Mouse (Mus musculus) leukemia stem cell, adult 10-12 weeks (primary cell): ENCODE data around the gene Lyar. TPM values are rescaled to one million over a fixed set of nuclear protein-coding genes. Genes with fewer than 3 reads are reported as not detected.

Source experiments
- polyA plus RNA-seq: library from polyadenylated mRNA; stranded (reverse); fragments of >175 nt; gene quantifications from 2 replicates; pipeline ENCODE4 v1.2.3, GENCODE M21; 2012; ENCODE audit warnings: low replicate concordance

Gene Lyar
- polyA plus RNA-seq = 89.7 and 120 TPM in 2 replicates

GRCm38 (mm10) chr5:38220328-38220912, at the start of gene Lyar, which contains the start of gene Zbtb49:
Gene Lyar (plus strand): TSS chr5:38220470.
Gene Zbtb49 (minus strand): TSS chr5:38220457.

GRCm38 (mm10) chr5:38260107-38260682, 39.9 kb downstream of the Lyar start, which contains the start of gene Tmem128:
Gene Tmem128 (plus strand): TSS chr5:38260185.

GRCm38 (mm10) chr5:38275771-38276170, 55.5 kb downstream of the Lyar start, which contains the start of gene Otop1:
Gene Otop1 (plus strand): TSS chr5:38275972.

Other genes with a start within 250 kb of the Lyar start
- gene Stx18, start 181.7 kb upstream of the Lyar start, polyA plus RNA-seq = 7.1 and 11.5 TPM in 2 replicates
- gene Nsg1, start 60.6 kb upstream of the Lyar start, polyA plus RNA-seq = 0.75 TPM in 1 of 2 replicates, not detected in the other
- 4.5 and 5.4 TPM in 2 replicates for gene Zbtb49, start within 50 bp of the Lyar start, polyA plus RNA-seq
- gene Tmem128, start 39.7 kb downstream of the Lyar start, polyA plus RNA-seq = 8.8 and 26.7 TPM in 2 replicates
- not detected in 2 replicates for gene Otop1, start 55.5 kb downstream of the Lyar start, polyA plus RNA-seq
- gene Drd5, start 98.9 kb downstream of the Lyar start, polyA plus RNA-seq = 0.07 TPM in 1 of 2 replicates, not detected in the other